Mouse (Mus musculus) testis, adult 2 months (tissue): ENCODE data around the gene Vezt.

ENCODE experiments used
- CTCF ChIP-seq: fragments of 200-500 bp; IDR thresholded peaks from 2 replicates; pipeline ENCODE4 v1.5.1; 2012; ENCODE audit warnings: low read depth, mild to moderate bottlenecking, inconsistent platforms, low read length, moderate library complexity; ENCODE audit not compliant: control insufficient read depth, insufficient read depth, insufficient replicate concordance
- POLR2A ChIP-seq: fragments of 200-500 bp; IDR thresholded peaks from 2 replicates; pipeline ENCODE4 v1.6.1; 2012; ENCODE audit warnings: low read depth, mild to moderate bottlenecking, inconsistent platforms, low read length, moderate library complexity; ENCODE audit not compliant: control insufficient read depth

GRCm38 (mm10) chr10:93995100-93995499 is 40.5 kb downstream of the Vezt start:
- no peak for TF ChIP-seq CTCF
- TF ChIP-seq POLR2A: no peak
